Mouse (Mus musculus): Measurements from ENCODE around the gene Crcp. TPM values are rescaled to one million over a fixed set of nuclear protein-coding genes. Genes with fewer than 3 reads are reported as not detected.

The Crcp gene
- 1.1 and 2.1 TPM in 2 replicates for polyA plus RNA-seq (2012)

DNA sequence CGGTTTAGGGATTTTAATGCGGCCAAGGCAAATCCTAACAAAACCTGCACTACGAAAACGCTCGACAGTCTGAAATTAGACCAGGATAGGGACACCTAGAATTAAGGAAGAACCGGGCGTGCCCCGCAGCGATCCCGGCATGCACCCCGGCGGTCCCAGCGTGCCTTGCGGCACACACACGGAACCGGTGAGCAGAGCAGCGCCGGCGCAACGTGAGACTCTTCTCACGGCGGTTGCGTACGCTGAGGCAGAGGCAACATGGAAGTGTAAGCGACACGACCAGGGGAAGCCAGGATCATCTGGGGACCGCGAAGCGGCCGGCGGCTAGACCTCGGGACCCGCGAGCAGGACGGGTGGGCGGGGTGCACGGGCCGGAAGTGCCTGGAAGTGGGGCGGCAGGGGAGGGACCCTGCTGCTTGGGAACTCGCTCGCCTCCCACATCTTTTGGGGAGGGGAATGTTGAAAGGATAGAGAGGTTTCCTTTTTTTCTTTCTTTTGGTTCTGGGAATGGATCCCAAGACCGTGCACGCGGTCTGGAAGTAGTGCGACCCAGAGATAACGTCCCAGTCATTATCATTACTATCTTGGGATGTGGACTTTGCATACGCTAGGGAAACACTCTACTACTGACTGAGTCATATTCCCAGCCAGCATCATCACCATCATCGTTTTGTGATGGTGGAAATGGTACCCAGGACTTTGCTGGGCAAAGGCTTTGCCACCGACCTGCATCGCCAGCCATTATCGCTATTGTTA lies at the start of gene Crcp, which contains the start of gene Asl:
Gene Crcp (plus strand): TSS at position 149 of the 756 bp plus-strand sequence.
Gene Asl (minus strand): TSS at position 106 of the 756 bp plus-strand sequence.
- no peak for TF ChIP-seq TAL1 (IDR thresholded peaks at IDR 0.05; ENCODE audit: low read length)
- peak; percentile 50; the same call in 1 of the 2 replicates for TF ChIP-seq GATA1 (IDR thresholded peaks at IDR 0.05; ENCODE audit: low read length)
- H3K9me3 ChIP-seq (ENCODE audit: control insufficient read depth, low read length), result no peaks in the 10 kb centered on the region
- H3K27me3 ChIP-seq (ENCODE audit: control insufficient read depth), result peaks cover 12% of the 10 kb centered on the region
- peaks cover 55% of the 10 kb centered on the region for H3K4me1 ChIP-seq (ENCODE audit: control insufficient read depth)
- peaks cover 22% of the 10 kb centered on the region for H3K36me3 ChIP-seq (ENCODE audit: control insufficient read depth)
- H3K4me3 ChIP-seq (replicated peaks), result peak within 1 kb of the TSS; percentile 73

DNA sequence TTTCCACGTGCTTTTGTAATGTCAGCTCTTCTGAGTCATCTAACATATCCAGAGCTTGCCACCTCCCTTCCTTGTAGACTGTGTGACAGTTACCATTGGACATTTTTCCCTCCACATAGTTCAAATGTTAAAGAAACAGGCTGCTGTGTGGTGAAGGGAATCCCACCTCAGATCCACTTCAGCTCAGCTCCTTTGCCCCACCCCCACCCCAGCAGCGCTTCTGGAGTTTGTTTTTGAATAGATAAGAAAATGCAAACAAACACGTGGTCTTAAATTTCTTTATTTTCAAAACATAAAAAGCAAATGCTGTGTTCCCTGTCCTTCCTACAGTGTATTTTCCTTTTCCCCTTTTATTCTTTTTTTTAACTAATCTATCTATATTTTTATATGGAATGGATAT lies 48.9 kb upstream of the Crcp start:
- H3K36me3 ChIP-seq (ENCODE audit: control insufficient read depth), result peaks cover 83% of the 10 kb centered on the region
- H3K27me3 ChIP-seq (ENCODE audit: control insufficient read depth), result no peaks in the 10 kb centered on the region
- H3K4me1 ChIP-seq (ENCODE audit: control insufficient read depth), result peaks cover 81% of the 10 kb centered on the region
- TF ChIP-seq GATA1 (IDR thresholded peaks at IDR 0.05; ENCODE audit: low read length), result no peak; the same call in 1 of the 2 replicates
- TF ChIP-seq TAL1 (IDR thresholded peaks at IDR 0.05; ENCODE audit: low read length), result peak; percentile 15; the same call in 1 of the 3 replicates
- H3K4me3 ChIP-seq (replicated peaks), result peak overlapping the region; percentile 43
- no peaks in the 10 kb centered on the region for H3K9me3 ChIP-seq (ENCODE audit: control insufficient read depth, low read length)

DNA sequence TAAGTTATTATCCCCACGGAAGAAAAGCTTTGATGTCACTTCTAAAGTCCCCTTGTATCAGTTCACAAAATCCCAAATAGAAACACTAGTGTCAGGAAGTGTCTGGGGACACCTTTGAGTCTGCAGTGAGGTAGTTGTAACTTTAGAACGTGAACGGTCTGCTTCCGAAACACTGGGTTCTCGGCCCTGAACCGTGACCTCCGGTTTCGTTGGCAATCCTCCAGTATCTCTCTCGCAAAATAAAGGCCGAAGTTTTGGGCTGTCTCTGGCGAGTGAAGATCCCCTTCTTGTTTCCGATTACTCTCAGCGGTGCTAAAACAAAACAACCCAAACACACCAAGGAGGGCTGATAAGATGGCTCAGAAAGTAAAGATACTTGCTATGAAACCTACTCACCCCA lies 39.7 kb upstream of the Crcp start:
- peaks cover 95% of the 10 kb centered on the region for H3K36me3 ChIP-seq (ENCODE audit: control insufficient read depth)
- TF ChIP-seq TAL1 (IDR thresholded peaks at IDR 0.05; ENCODE audit: low read length), result no peak
- no peak for TF ChIP-seq GATA1 (IDR thresholded peaks at IDR 0.05; ENCODE audit: low read length)
- H3K9me3 ChIP-seq (ENCODE audit: control insufficient read depth, low read length), result no peaks in the 10 kb centered on the region
- no peak overlapping the region for H3K4me3 ChIP-seq (replicated peaks)
- peaks cover 70% of the 10 kb centered on the region for H3K4me1 ChIP-seq (ENCODE audit: control insufficient read depth)
- H3K27me3 ChIP-seq (ENCODE audit: control insufficient read depth), result no peaks in the 10 kb centered on the region

DNA sequence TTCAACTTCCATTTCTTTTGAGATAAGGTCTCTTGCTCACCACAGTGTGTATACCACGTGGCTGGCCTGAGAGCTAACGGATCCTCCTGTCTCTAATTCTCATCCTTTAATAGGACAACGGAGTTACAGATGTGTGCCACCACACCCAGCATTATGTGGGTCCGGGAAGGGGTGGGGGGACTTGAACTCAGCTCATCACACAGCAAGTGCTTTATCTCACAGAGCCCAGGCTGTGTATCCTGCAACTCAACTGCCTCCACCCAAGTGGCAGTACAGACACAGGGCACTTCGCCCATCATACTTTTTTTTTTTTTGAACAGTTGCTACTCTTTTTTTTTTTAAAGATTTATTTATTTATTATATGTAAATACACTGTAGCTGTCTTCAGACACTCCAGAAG lies 37.2 kb upstream of the Crcp start:
- Histone ChIP-seq H3K27me3 (ENCODE audit: control insufficient read depth) (no peaks in the 10 kb centered on the region), H3K9me3 (ENCODE audit: control insufficient read depth, low read length) (no peaks in the 10 kb centered on the region), H3K4me1 (ENCODE audit: control insufficient read depth) (peaks cover 76% of the 10 kb centered on the region), H3K4me3 (replicated peaks) (peak overlapping the region; percentile 51), H3K36me3 (ENCODE audit: control insufficient read depth) (peaks cover 90% of the 10 kb centered on the region)
- no peak for TF ChIP-seq TAL1 (IDR thresholded peaks at IDR 0.05; ENCODE audit: low read length)
- no peak for TF ChIP-seq GATA1 (IDR thresholded peaks at IDR 0.05; ENCODE audit: low read length)

DNA sequence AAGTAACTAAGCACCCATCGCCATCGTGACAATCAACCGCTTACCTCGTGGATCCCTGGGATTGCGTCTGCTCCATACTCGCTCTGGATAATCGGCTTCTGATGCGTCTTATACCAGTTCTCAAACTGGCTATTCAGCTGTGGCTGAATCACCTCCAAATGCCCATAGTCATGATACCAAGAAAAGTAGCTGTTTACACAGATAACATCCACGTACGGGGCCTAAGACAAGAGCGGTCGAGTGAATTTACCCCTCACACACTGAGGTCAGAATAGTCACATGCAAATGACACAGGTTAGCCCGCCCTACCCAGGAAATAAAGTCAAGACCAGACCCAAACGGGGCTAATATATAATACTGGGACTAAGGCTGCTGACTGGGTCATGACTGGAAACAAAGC lies 35.7 kb upstream of the Crcp start:
- Histone ChIP-seq H3K4me3 (replicated peaks) (peak overlapping the region; percentile 56), H3K4me1 (ENCODE audit: control insufficient read depth) (peaks cover 73% of the 10 kb centered on the region), H3K36me3 (ENCODE audit: control insufficient read depth) (peaks cover 86% of the 10 kb centered on the region), H3K9me3 (ENCODE audit: control insufficient read depth, low read length) (no peaks in the 10 kb centered on the region), H3K27me3 (ENCODE audit: control insufficient read depth) (no peaks in the 10 kb centered on the region)
- TF ChIP-seq GATA1 (IDR thresholded peaks at IDR 0.05; ENCODE audit: low read length), result no peak
- TF ChIP-seq TAL1 (IDR thresholded peaks at IDR 0.05; ENCODE audit: low read length), result no peak

DNA sequence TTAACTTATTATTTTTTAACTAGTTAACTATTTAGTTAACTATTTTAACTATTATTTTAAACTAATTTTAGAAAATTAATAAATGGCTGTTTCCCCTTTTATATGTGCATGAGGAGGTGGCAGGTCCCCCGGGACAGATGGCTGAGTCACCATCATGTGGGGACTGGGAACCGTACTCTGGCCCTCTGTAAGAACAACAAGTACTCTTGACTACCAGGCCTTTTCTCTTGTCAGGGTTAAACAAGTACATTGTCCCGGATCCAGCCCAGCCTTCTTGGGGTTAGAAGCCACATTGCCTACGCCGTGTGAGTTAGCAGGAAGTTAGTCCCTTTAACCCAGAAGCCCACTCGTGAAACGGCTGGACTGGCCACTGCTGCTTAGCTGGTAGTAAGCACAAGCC lies 34.1 kb upstream of the Crcp start:
- Histone ChIP-seq H3K4me1 (ENCODE audit: control insufficient read depth) (peaks cover 71% of the 10 kb centered on the region), H3K36me3 (ENCODE audit: control insufficient read depth) (peaks cover 80% of the 10 kb centered on the region), H3K9me3 (ENCODE audit: control insufficient read depth, low read length) (no peaks in the 10 kb centered on the region), H3K27me3 (ENCODE audit: control insufficient read depth) (no peaks in the 10 kb centered on the region), H3K4me3 (replicated peaks) (no peak overlapping the region)
- TF ChIP-seq GATA1 (IDR thresholded peaks at IDR 0.05; ENCODE audit: low read length) (no peak), TAL1 (IDR thresholded peaks at IDR 0.05; ENCODE audit: low read length) (no peak)

DNA sequence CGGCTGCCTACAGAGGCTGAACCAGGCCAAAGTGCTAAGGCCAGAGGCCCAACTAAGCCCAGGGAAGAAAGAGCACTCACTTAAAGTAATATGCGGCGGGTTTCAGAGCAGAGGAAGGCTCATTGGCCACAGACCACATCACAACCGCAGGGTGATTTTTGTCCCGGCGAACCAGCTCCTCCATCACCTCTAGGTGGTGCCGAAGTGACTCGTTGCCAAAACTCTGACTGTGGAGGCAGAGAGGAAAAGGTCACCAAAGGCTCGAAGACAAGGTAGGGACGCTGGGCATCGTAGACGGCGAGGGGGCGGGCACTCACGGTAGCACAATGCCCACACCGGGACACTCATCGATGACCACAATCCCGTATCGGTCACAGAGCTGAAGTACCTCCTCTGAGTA lies 31.4 kb upstream of the Crcp start:
- peaks cover 68% of the 10 kb centered on the region for H3K4me1 ChIP-seq (ENCODE audit: control insufficient read depth)
- H3K27me3 ChIP-seq (ENCODE audit: control insufficient read depth), result no peaks in the 10 kb centered on the region
- no peak overlapping the region for H3K4me3 ChIP-seq (replicated peaks)
- H3K36me3 ChIP-seq (ENCODE audit: control insufficient read depth), result peaks cover 66% of the 10 kb centered on the region
- H3K9me3 ChIP-seq (ENCODE audit: control insufficient read depth, low read length), result no peaks in the 10 kb centered on the region
- no peak for TF ChIP-seq TAL1 (IDR thresholded peaks at IDR 0.05; ENCODE audit: low read length)
- no peak for TF ChIP-seq GATA1 (IDR thresholded peaks at IDR 0.05; ENCODE audit: low read length)

DNA sequence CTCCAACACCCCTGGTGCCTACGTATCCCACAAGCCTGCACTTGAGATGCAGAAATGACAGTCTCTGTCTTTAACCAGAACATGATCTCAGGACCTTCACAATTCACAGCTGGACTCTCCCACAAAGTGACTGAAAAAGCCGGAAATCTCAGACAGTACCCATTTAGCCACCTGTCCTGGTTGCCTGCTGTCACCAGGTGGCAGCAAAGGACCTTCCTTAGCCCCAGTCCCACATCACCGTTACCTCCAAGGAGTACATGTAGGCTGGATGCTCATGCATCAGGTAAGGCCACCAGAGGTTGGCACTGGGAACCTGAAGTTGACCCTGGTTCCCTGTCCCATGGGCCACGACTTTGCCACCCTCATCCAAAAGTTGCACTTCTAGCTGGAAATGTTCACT lies 30.0 kb upstream of the Crcp start:
- peaks cover 52% of the 10 kb centered on the region for H3K36me3 ChIP-seq (ENCODE audit: control insufficient read depth)

DNA sequence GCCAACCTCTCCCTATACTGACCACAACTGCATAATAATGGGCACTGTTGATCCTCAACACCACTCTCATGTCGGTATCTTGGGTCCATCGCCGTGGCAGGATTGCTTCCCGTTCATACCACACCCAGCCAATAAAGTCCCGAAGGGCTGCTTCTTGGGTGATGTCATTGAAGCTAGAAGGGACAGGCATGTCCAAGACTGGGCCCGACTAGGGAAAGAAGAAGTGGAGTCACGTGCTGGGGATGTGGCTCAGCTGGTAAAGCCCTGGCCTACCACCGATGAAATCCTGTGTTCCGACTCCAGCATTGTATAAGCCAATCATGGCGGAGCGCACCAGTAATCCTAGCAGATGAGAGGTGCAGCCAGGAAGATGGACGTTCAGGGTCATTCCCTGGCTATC lies 28.4 kb upstream of the Crcp start:
- H3K36me3 ChIP-seq (ENCODE audit: control insufficient read depth), result peaks cover 40% of the 10 kb centered on the region

More for the DNA sequence above, 30.0 kb upstream of the Crcp start:
- Histone ChIP-seq H3K9me3 (ENCODE audit: control insufficient read depth, low read length) (no peaks in the 10 kb centered on the region), H3K4me1 (ENCODE audit: control insufficient read depth) (peaks cover 65% of the 10 kb centered on the region), H3K27me3 (ENCODE audit: control insufficient read depth) (no peaks in the 10 kb centered on the region), H3K4me3 (replicated peaks) (no peak overlapping the region)
- no peak for TF ChIP-seq TAL1 (IDR thresholded peaks at IDR 0.05; ENCODE audit: low read length)
- TF ChIP-seq GATA1 (IDR thresholded peaks at IDR 0.05; ENCODE audit: low read length), result no peak

More for the DNA sequence above, 28.4 kb upstream of the Crcp start:
- TF ChIP-seq TAL1 (IDR thresholded peaks at IDR 0.05; ENCODE audit: low read length) (no peak), GATA1 (IDR thresholded peaks at IDR 0.05; ENCODE audit: low read length) (no peak)
- no peaks in the 10 kb centered on the region for H3K27me3 ChIP-seq (ENCODE audit: control insufficient read depth)
- H3K4me3 ChIP-seq (replicated peaks), result no peak overlapping the region
- H3K9me3 ChIP-seq (ENCODE audit: control insufficient read depth, low read length), result peaks cover 3% of the 10 kb centered on the region; the same call in 1 of the 2 replicates
- H3K4me1 ChIP-seq (ENCODE audit: control insufficient read depth), result peaks cover 52% of the 10 kb centered on the region
